Mouse (Mus musculus) kidney, embryonic 14.5 days (tissue): ENCODE measurements at regions not wholly inside any gene's neighbourhood (a gene's known extent, or its start where the extent isn't known, plus 50 kb on each side); places are given as distances from the start of the nearest gene placed in this dataset.
A peak's percentile ranks its signal among the peaks of the same experiment; 100 is the strongest.

Experiments
- ATAC-seq: fragments of 200-750 bp; cut with Nextera tagmentation; 2 replicates; pipeline ENCODE4 v1.8.0; 2017; ENCODE audit warnings: moderate number of reproducible peaks, mild to moderate bottlenecking, moderate TSS enrichment, moderate library complexity; ENCODE audit not compliant: low FRiP score, low TSS enrichment
- H3K27ac ChIP-seq: fragments of 300-500 bp; sonication (generic); 2 replicates; pipeline ENCODE4 v1.5.1; 2014; ENCODE audit warnings: low read depth, mild to moderate bottlenecking, low read length, moderate library complexity, mixed read lengths
- H3K27me3 ChIP-seq: fragments of 300-500 bp; sonication (generic); 2 replicates; pipeline ENCODE4 v1.6.1; 2014; ENCODE audit warnings: mild to moderate bottlenecking, low read length; ENCODE audit not compliant: control insufficient read depth, insufficient read depth
- H3K36me3 ChIP-seq: fragments of 300-500 bp; sonication (generic); 2 replicates; pipeline ENCODE4 v1.6.1; 2014; ENCODE audit warnings: low read length, mixed read lengths; ENCODE audit not compliant: control insufficient read depth, insufficient read depth
- H3K4me1 ChIP-seq: fragments of 300-500 bp; sonication (generic); 2 replicates; pipeline ENCODE4 v1.6.1; 2014; ENCODE audit warnings: low read length, mixed read lengths; ENCODE audit not compliant: control insufficient read depth, insufficient read depth
- H3K4me2 ChIP-seq: fragments of 300-500 bp; sonication (generic); replicated peaks from 2 replicates; pipeline ENCODE4 v1.6.1; 2014; ENCODE audit warnings: low read depth, mild to moderate bottlenecking, low read length
- H3K4me3 ChIP-seq: fragments of 300-500 bp; sonication (generic); 2 replicates; pipeline ENCODE4 v1.5.1; 2014; ENCODE audit warnings: mild to moderate bottlenecking, low read length
- H3K9ac ChIP-seq: fragments of 300-500 bp; sonication (generic); 2 replicates; pipeline ENCODE4 v1.6.1; 2014; ENCODE audit warnings: low read depth, mild to moderate bottlenecking, low read length, moderate library complexity
- H3K9me3 ChIP-seq: fragments of 300-500 bp; sonication (generic); 2 replicates; pipeline ENCODE4 v1.6.1; 2016; ENCODE audit warnings: low read length; ENCODE audit not compliant: control insufficient read depth
- WGBS: fragments of 180-500 bp; shearing (Covaris S2); extraction: QIAGEN DNeasy Blood & Tissue Kit; methylation state at CpG from one replicate; pipeline ENCODE4 v1.1.7; 2014; 5-methylcytosine and 5-hydroxymethylcytosine counted together

GRCm38 (mm10) chr11:113184095-113184494 lies 402.1 kb downstream of the Sox9 start:
- no peak overlapping the region for H3K27ac ChIP-seq
- H3K36me3 ChIP-seq = no peaks in the 10 kb centered on the region
- H3K9ac ChIP-seq = no peak overlapping the region
- WGBS = 25% methylated on average over 9 of the region's 9 CpGs
- no peak overlapping the region for H3K4me2 ChIP-seq
- H3K4me3 ChIP-seq = no peak overlapping the region
- H3K27me3 ChIP-seq = no peaks in the 10 kb centered on the region
- H3K9me3 ChIP-seq = no peaks in the 10 kb centered on the region
- ATAC-seq = no peak
- H3K4me1 ChIP-seq = peaks cover 26% of the 10 kb centered on the region; the same call in 1 of the 2 replicates

GRCm38 (mm10) chr11:113187407-113187806 lies 405.4 kb downstream of the Sox9 start:
- H3K4me3 ChIP-seq = no peak overlapping the region
- 71% methylated on average over 8 of the region's 8 CpGs for WGBS
- H3K27ac ChIP-seq = no peak overlapping the region

GRCm38 (mm10) chr11:113188263-113188920 lies 406.4 kb downstream of the Sox9 start:
- Histone ChIP-seq H3K4me1 (peaks cover 19% of the 10 kb centered on the region; the same call in 1 of the 2 replicates), H3K4me3 (no peak overlapping the region), H3K4me2 (no peak overlapping the region), H3K9me3 (no peaks in the 10 kb centered on the region), H3K9ac (no peak overlapping the region), H3K27ac (no peak overlapping the region), H3K27me3 (no peaks in the 10 kb centered on the region), H3K36me3 (no peaks in the 10 kb centered on the region)
- ATAC-seq = no peak
- WGBS = 57% methylated on average over 4 of the region's 4 CpGs

More at GRCm38 (mm10) chr11:113187407-113187806, 405.4 kb downstream of the Sox9 start:
- peaks cover 19% of the 10 kb centered on the region; the same call in 1 of the 2 replicates for H3K4me1 ChIP-seq
- no peak overlapping the region for H3K9ac ChIP-seq
- no peak for ATAC-seq
- H3K4me2 ChIP-seq = no peak overlapping the region
- H3K27me3 ChIP-seq = no peaks in the 10 kb centered on the region
- no peaks in the 10 kb centered on the region for H3K9me3 ChIP-seq
- no peaks in the 10 kb centered on the region for H3K36me3 ChIP-seq

- Histone ChIP-seq H3K9ac (no peak overlapping the region), H3K4me2 (no peak overlapping the region), H3K4me1 (0 out of 2 replicates have a peak, but pooled peaks cover 6% of the 10 kb centered on the region), H3K27ac (no peak overlapping the region), H3K9me3 (no peaks in the 10 kb centered on the region), H3K27me3 (no peaks in the 10 kb centered on the region), H3K4me3 (no peak overlapping the region), H3K36me3 (no peaks in the 10 kb centered on the region)
- no peak for ATAC-seq
- WGBS = 88% methylated on average over 6 of the region's 6 CpGs
Measured at GRCm38 (mm10) chr11:113190006-113190405, 408.0 kb downstream of the Sox9 start.

- Histone ChIP-seq H3K4me3 (no peak overlapping the region), H3K4me2 (no peak overlapping the region), H3K27ac (no peak overlapping the region), H3K9me3 (no peaks in the 10 kb centered on the region), H3K4me1 (0 out of 2 replicates have a peak, but pooled peaks cover 6% of the 10 kb centered on the region), H3K27me3 (no peaks in the 10 kb centered on the region), H3K36me3 (no peaks in the 10 kb centered on the region), H3K9ac (no peak overlapping the region)
- ATAC-seq = no peak
- WGBS = 75% methylated on average over 4 of the region's 4 CpGs
Measured at GRCm38 (mm10) chr11:113190520-113190919, 408.5 kb downstream of the Sox9 start.

GRCm38 (mm10) chr11:113191006-113191405 lies 409.0 kb downstream of the Sox9 start:
- no peaks in the 10 kb centered on the region for H3K9me3 ChIP-seq
- H3K4me2 ChIP-seq = no peak overlapping the region
- H3K9ac ChIP-seq = no peak overlapping the region
- 91% methylated on average over 7 of the region's 7 CpGs for WGBS
- ATAC-seq = no peak
- no peak overlapping the region for H3K4me3 ChIP-seq
- no peaks in the 10 kb centered on the region for H3K27me3 ChIP-seq
- no peak overlapping the region for H3K27ac ChIP-seq
- 0 out of 2 replicates have a peak, but pooled peaks cover 6% of the 10 kb centered on the region for H3K4me1 ChIP-seq
- H3K36me3 ChIP-seq = no peaks in the 10 kb centered on the region

GRCm38 (mm10) chr11:113192086-113192856 lies 410.2 kb downstream of the Sox9 start:
- Histone ChIP-seq H3K36me3 (no peaks in the 10 kb centered on the region), H3K9me3 (no peaks in the 10 kb centered on the region), H3K4me1 (peaks cover 6% of the 10 kb centered on the region; the same call in 1 of the 2 replicates), H3K9ac (no peak overlapping the region), H3K4me3 (no peak overlapping the region), H3K4me2 (0 out of 2 replicates have a peak overlapping the region, but pooled peaks have one; percentile 5), H3K27me3 (no peaks in the 10 kb centered on the region), H3K27ac (no peak overlapping the region)
- 0 out of 2 replicates have a peak, but pooled peaks have one; percentile 29 for ATAC-seq
- WGBS = 51% methylated on average over 22 of the region's 22 CpGs

- no peak for ATAC-seq
- Histone ChIP-seq H3K36me3 (no peaks in the 10 kb centered on the region), H3K4me1 (peaks cover 13% of the 10 kb centered on the region; the same call in 1 of the 2 replicates), H3K9me3 (no peaks in the 10 kb centered on the region), H3K4me3 (no peak overlapping the region), H3K27me3 (no peaks in the 10 kb centered on the region), H3K9ac (no peak overlapping the region), H3K27ac (no peak overlapping the region), H3K4me2 (no peak overlapping the region)
- WGBS = 59% methylated on average over 15 of the region's 15 CpGs
Measured at GRCm38 (mm10) chr11:113194144-113194827, 412.3 kb downstream of the Sox9 start.
